Mouse (Mus musculus) adrenal gland, postnatal 36 days (tissue): ENCODE results near the gene Defa31. TPM values are rescaled to one million over a fixed set of nuclear protein-coding genes. Genes with fewer than 3 reads are reported as not detected.
"Not testable (repeated sequence)": the region's sequence is repeated elsewhere in the genome, so short reads cannot be mapped to it uniquely, and the experiment has no call there.

Source experiments
- DNase-seq, 2 experiments: peaks; one replicate each; pipeline ENCODE4 v3.0.0; 2021; ENCODE audit warnings: mixed read lengths in 1 of 2
- long read RNA-seq, 2 experiments: library from polyadenylated mRNA; stranded (forward); transcript quantifications; one replicate each; pipeline ENCODE4 v2.0.0; 2021; ENCODE audit warnings: borderline sequencing depth in 2 of 2
- total RNA-seq, 2 experiments: library from RNA; stranded (reverse); gene quantifications; 2 replicates each; pipeline ENCODE4 v1.2.3; 2021

Gene Defa31
- total RNA-seq = not detected
- long read RNA-seq, experiment 1 = 0 reads
- long read RNA-seq, experiment 2 = 0 reads

DNA sequence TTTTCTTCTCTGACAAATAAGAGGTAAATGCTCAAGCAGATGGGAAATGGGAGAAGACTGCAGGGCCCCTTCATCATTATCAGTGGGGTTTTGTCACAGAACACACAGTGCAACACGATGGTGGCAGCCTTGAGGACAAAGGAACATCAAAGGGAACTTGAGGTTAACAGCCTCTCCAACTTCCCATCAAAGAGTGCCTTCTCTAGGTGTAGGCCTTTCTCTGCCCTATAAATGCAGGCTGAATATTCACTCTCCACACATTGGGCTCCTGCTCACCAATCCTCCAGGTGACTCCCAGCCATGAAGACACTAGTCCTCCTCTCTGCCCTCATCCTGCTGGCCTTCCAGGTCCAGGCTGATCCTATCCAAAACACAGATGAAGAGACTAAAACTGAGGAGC lies at the start of gene Defa31:
TSS of gene Defa31 (plus strand) at position 301 of the 400 bp plus-strand sequence.
- not testable (repeated sequence) for DNase-seq

DNA sequence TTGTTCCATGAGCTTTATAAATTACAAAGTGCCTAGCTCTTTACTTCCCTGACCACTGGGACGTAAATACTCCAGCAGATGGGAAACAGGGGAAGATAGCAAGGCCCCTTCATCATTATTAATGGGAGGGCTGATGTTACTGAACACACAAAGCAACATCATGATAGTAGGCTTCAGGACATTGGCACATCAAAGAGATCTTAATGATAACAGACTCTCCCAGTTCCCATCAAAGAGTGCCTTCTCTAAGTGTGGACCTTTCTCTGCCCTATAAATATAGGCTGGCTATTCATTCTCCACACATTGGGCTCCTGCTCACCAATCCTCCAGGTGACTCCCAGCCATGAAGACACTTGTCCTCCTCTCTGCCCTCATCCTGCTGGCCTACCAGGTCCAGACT lies 29.4 kb upstream of the Defa31 start, which contains the start of gene Defa22:
TSS of gene Defa22 (plus strand) at position 301 of the 400 bp plus-strand sequence.
- DNase-seq = not testable (repeated sequence)

- DNase-seq = not testable (repeated sequence)
Observed at GRCm38 (mm10) chr8:21201261-21201660, 9.8 kb downstream of the Defa31 start, which contains the start of gene Gm15293. TSS of gene Gm15293 (plus strand) at chr8:21201561.

Other genes starting within 250 kb of the Defa31 start
- gene AY761185, start 246.9 kb upstream of the Defa31 start, total RNA-seq = not detected
- gene Defa21, start 166.1 kb upstream of the Defa31 start, total RNA-seq = not detected
- gene Defa23, start 136.6 kb upstream of the Defa31 start, total RNA-seq = not detected
- not detected for gene Defa35, start 126.6 kb upstream of the Defa31 start, total RNA-seq
- gene Defa25, start 107.2 kb upstream of the Defa31 start, total RNA-seq = not detected
- not detected for gene Gm14851, start 95.6 kb upstream of the Defa31 start, total RNA-seq
- gene Defa30, start 57.0 kb upstream of the Defa31 start, total RNA-seq = not detected
- not detected for gene Defa22, start 29.3 kb upstream of the Defa31 start, total RNA-seq
- not detected for gene Gm15293, start 9.9 kb downstream of the Defa31 start, total RNA-seq
- not detected for gene Gm15292, start 58.1 kb downstream of the Defa31 start, total RNA-seq
- not detected for gene Defa27, start 123.9 kb downstream of the Defa31 start, total RNA-seq
- gene Defa29, start 135.4 kb downstream of the Defa31 start, total RNA-seq = not detected
- gene Defa2, start 186.9 kb downstream of the Defa31 start, total RNA-seq = not detected
- gene Defa33, start 200.2 kb downstream of the Defa31 start, total RNA-seq = not detected
- not detected for gene Defa36, start 235.8 kb downstream of the Defa31 start, total RNA-seq